Mouse (Mus musculus): Measurements from ENCODE around the gene Grifin. TPM values are rescaled to one million over a fixed set of nuclear protein-coding genes. Genes with fewer than 3 reads are reported as not detected.
A peak's percentile ranks its signal among the peaks of the same experiment; 100 is the strongest.

The Grifin gene
- polyA plus RNA-seq, 1 experiment from 2014 or later, result 0.17 TPM

- Histone ChIP-seq H3K4me3 (ENCODE audit: low read depth, low read length) (no peak overlapping the region), H3K36me3 (ENCODE audit: control insufficient read depth, insufficient read depth, low read length) (no peaks in the 10 kb centered on the region), H3K9me3 (ENCODE audit: control insufficient read depth, low read length) (no peaks in the 10 kb centered on the region), H3K4me1 (replicated peaks; ENCODE audit: control insufficient read depth, insufficient read depth) (no peaks in the 10 kb centered on the region), H3K27ac (replicated peaks) (no peak overlapping the region), H3K9ac (ENCODE audit: low read length) (no peak overlapping the region), H3K4me2 (replicated peaks; ENCODE audit: low read depth) (no peak overlapping the region), H3K27me3 (ENCODE audit: control insufficient read depth, insufficient read depth, low read length) (no peaks in the 10 kb centered on the region)
- peak; percentile 25; the same call in 1 of the 2 replicates for ATAC-seq (ENCODE audit: low FRiP score, low TSS enrichment)
- TF ChIP-seq EP300 (optimal IDR thresholded peaks at IDR 0.05) (no peak), CTCF (IDR thresholded peaks at IDR 0.05; ENCODE audit: low read depth) (no peak)
- WGBS, result 61% methylated on average over 6 of the region's 6 CpGs
- DNase-seq (ENCODE audit: low spot score), result no peak
Measured at GRCm38 (mm10) chr5:140583732-140584368, 19.0 kb upstream of the Grifin start.

- Histone ChIP-seq H3K9me3 (ENCODE audit: control insufficient read depth, low read length) (no peaks in the 10 kb centered on the region), H3K4me1 (replicated peaks; ENCODE audit: control insufficient read depth, insufficient read depth) (no peaks in the 10 kb centered on the region), H3K27ac (replicated peaks) (no peak overlapping the region), H3K4me3 (ENCODE audit: low read depth, low read length) (no peak overlapping the region), H3K36me3 (ENCODE audit: control insufficient read depth, insufficient read depth, low read length) (no peaks in the 10 kb centered on the region), H3K27me3 (ENCODE audit: control insufficient read depth, insufficient read depth, low read length) (no peaks in the 10 kb centered on the region), H3K9ac (ENCODE audit: low read length) (no peak overlapping the region), H3K4me2 (replicated peaks; ENCODE audit: low read depth) (no peak overlapping the region)
- WGBS, result 49% methylated on average over 8 of the region's 8 CpGs
- ATAC-seq (ENCODE audit: low FRiP score, low TSS enrichment), result no peak
- TF ChIP-seq EP300 (optimal IDR thresholded peaks at IDR 0.05), result no peak
- no peak for TF ChIP-seq CTCF (IDR thresholded peaks at IDR 0.05; ENCODE audit: low read depth)
- DNase-seq (ENCODE audit: low spot score), result no peak
Measured at GRCm38 (mm10) chr5:140582995-140583731, 18.3 kb upstream of the Grifin start.

GRCm38 (mm10) chr5:140581569-140581968, 16.7 kb upstream of the Grifin start:
- Histone ChIP-seq H3K36me3 (ENCODE audit: control insufficient read depth, insufficient read depth, low read length) (no peaks in the 10 kb centered on the region), H3K27ac (replicated peaks) (no peak overlapping the region), H3K4me2 (replicated peaks; ENCODE audit: low read depth) (no peak overlapping the region), H3K4me3 (ENCODE audit: low read depth, low read length) (no peak overlapping the region), H3K9me3 (ENCODE audit: control insufficient read depth, low read length) (no peaks in the 10 kb centered on the region), H3K27me3 (ENCODE audit: control insufficient read depth, insufficient read depth, low read length) (no peaks in the 10 kb centered on the region), H3K9ac (ENCODE audit: low read length) (no peak overlapping the region), H3K4me1 (replicated peaks; ENCODE audit: control insufficient read depth, insufficient read depth) (no peaks in the 10 kb centered on the region)
- DNase-seq (ENCODE audit: low spot score) (no peak), ATAC-seq (ENCODE audit: low FRiP score, low TSS enrichment) (peak; percentile 55; the same call in 1 of the 2 replicates)
- TF ChIP-seq EP300 (optimal IDR thresholded peaks at IDR 0.05) (no peak), CTCF (IDR thresholded peaks at IDR 0.05; ENCODE audit: low read depth) (no peak)
- 16% methylated on average over 5 of the region's 5 CpGs for WGBS

- H3K36me3 ChIP-seq (ENCODE audit: control insufficient read depth, insufficient read depth, low read length), result no peaks in the 10 kb centered on the region
- no peaks in the 10 kb centered on the region for H3K9me3 ChIP-seq (ENCODE audit: control insufficient read depth, low read length)
- TF ChIP-seq CTCF (IDR thresholded peaks at IDR 0.05; ENCODE audit: low read depth), result no peak
- no peak for TF ChIP-seq EP300 (optimal IDR thresholded peaks at IDR 0.05)
- WGBS, result 49% methylated on average over 6 of the region's 6 CpGs
- DNase-seq (ENCODE audit: low spot score), result no peak
- no peaks in the 10 kb centered on the region for H3K27me3 ChIP-seq (ENCODE audit: control insufficient read depth, insufficient read depth, low read length)
- no peaks in the 10 kb centered on the region for H3K4me1 ChIP-seq (replicated peaks; ENCODE audit: control insufficient read depth, insufficient read depth)
- H3K4me3 ChIP-seq (ENCODE audit: low read depth, low read length), result no peak overlapping the region
- no peak overlapping the region for H3K27ac ChIP-seq (replicated peaks)
- no peak overlapping the region for H3K4me2 ChIP-seq (replicated peaks; ENCODE audit: low read depth)
- ATAC-seq (ENCODE audit: low FRiP score, low TSS enrichment), result peak; percentile 40; the same call in 1 of the 2 replicates
- no peak overlapping the region for H3K9ac ChIP-seq (ENCODE audit: low read length)
Measured at GRCm38 (mm10) chr5:140579771-140580170, 14.9 kb upstream of the Grifin start.

- H3K4me2 ChIP-seq (replicated peaks; ENCODE audit: low read depth), result no peak overlapping the region
- H3K4me1 ChIP-seq (replicated peaks; ENCODE audit: control insufficient read depth, insufficient read depth), result no peaks in the 10 kb centered on the region
- no peaks in the 10 kb centered on the region for H3K9me3 ChIP-seq (ENCODE audit: control insufficient read depth, low read length)
- no peak overlapping the region for H3K27ac ChIP-seq (replicated peaks)
- DNase-seq (ENCODE audit: low spot score), result no peak
- no peak for TF ChIP-seq CTCF (IDR thresholded peaks at IDR 0.05; ENCODE audit: low read depth)
- no peak for TF ChIP-seq EP300 (optimal IDR thresholded peaks at IDR 0.05)
- no peak for ATAC-seq (ENCODE audit: low FRiP score, low TSS enrichment)
- no peak overlapping the region for H3K4me3 ChIP-seq (ENCODE audit: low read depth, low read length)
- no peaks in the 10 kb centered on the region for H3K27me3 ChIP-seq (ENCODE audit: control insufficient read depth, insufficient read depth, low read length)
- no peaks in the 10 kb centered on the region for H3K36me3 ChIP-seq (ENCODE audit: control insufficient read depth, insufficient read depth, low read length)
- no peak overlapping the region for H3K9ac ChIP-seq (ENCODE audit: low read length)
- WGBS, result 50% methylated on average over 9 of the region's 9 CpGs
Measured at GRCm38 (mm10) chr5:140579221-140579620, 14.3 kb upstream of the Grifin start.

- 58% methylated on average over 5 of the region's 5 CpGs for WGBS
Measured at GRCm38 (mm10) chr5:140575381-140575866, 10.6 kb upstream of the Grifin start.

More at GRCm38 (mm10) chr5:140575381-140575866, 10.6 kb upstream of the Grifin start:
- Histone ChIP-seq H3K9ac (ENCODE audit: low read length) (no peak overlapping the region), H3K9me3 (ENCODE audit: control insufficient read depth, low read length) (no peaks in the 10 kb centered on the region), H3K27me3 (ENCODE audit: control insufficient read depth, insufficient read depth, low read length) (no peaks in the 10 kb centered on the region), H3K4me3 (ENCODE audit: low read depth, low read length) (no peak overlapping the region), H3K27ac (replicated peaks) (no peak overlapping the region), H3K4me1 (replicated peaks; ENCODE audit: control insufficient read depth, insufficient read depth) (no peaks in the 10 kb centered on the region), H3K36me3 (ENCODE audit: control insufficient read depth, insufficient read depth, low read length) (no peaks in the 10 kb centered on the region), H3K4me2 (replicated peaks; ENCODE audit: low read depth) (no peak overlapping the region)
- DNase-seq (ENCODE audit: low spot score) (no peak), ATAC-seq (ENCODE audit: low FRiP score, low TSS enrichment) (no peak)
- TF ChIP-seq EP300 (optimal IDR thresholded peaks at IDR 0.05), result no peak
- TF ChIP-seq CTCF (IDR thresholded peaks at IDR 0.05; ENCODE audit: low read depth), result no peak

Measured in stomach, postnatal 0 days (tissue).